Mouse (Mus musculus) lung, embryonic 14.5 days (tissue): Measurements from ENCODE around the gene March4. TPM values are rescaled to one million over a fixed set of nuclear protein-coding genes. Genes with fewer than 3 reads are reported as not detected.

Experiments used
- ATAC-seq: fragments of 200-750 bp; cut with Nextera tagmentation; 2 replicates; pipeline ENCODE4 v1.8.0; 2017; ENCODE audit warnings: mild to moderate bottlenecking, moderate TSS enrichment, moderate library complexity; ENCODE audit not compliant: insufficient read depth
- DNase-seq: peaks from one replicate; pipeline ENCODE4 v3.0.0-alpha.2; 2015
- H3K27ac ChIP-seq: fragments of 300-500 bp; sonication (generic); 2 replicates; pipeline ENCODE4 v1.5.1; 2014; ENCODE audit warnings: low read depth, mild to moderate bottlenecking, moderate library complexity
- H3K27me3 ChIP-seq: fragments of 300-500 bp; sonication (generic); 2 replicates; pipeline ENCODE4 v1.6.1; 2014; ENCODE audit warnings: low read length, control low read depth; ENCODE audit not compliant: insufficient read depth
- H3K36me3 ChIP-seq: fragments of 300-500 bp; sonication (generic); 2 replicates; pipeline ENCODE4 v1.6.1; 2014; ENCODE audit warnings: control low read depth; ENCODE audit not compliant: insufficient read depth
- H3K4me1 ChIP-seq: fragments of 300-500 bp; sonication (generic); 2 replicates; pipeline ENCODE4 v1.6.1; 2014; ENCODE audit warnings: antibody characterized with exemption, control low read depth; ENCODE audit not compliant: insufficient read depth
- H3K4me2 ChIP-seq: fragments of 300-500 bp; sonication (generic); 2 replicates; pipeline ENCODE4 v1.6.1; 2014; ENCODE audit warnings: mild to moderate bottlenecking
- H3K4me3 ChIP-seq: fragments of 300-500 bp; sonication (generic); 2 replicates; pipeline ENCODE4 v1.5.1; 2014; ENCODE audit warnings: low read depth, low read length
- H3K9ac ChIP-seq: fragments of 300-500 bp; sonication (generic); 2 replicates; pipeline ENCODE4 v1.6.1; 2014
- H3K9me3 ChIP-seq: fragments of 300-500 bp; sonication (generic); 2 replicates; pipeline ENCODE4 v1.6.1; 2016; ENCODE audit warnings: low read depth, low read length, control low read depth
- CTCF ChIP-seq: IDR thresholded peaks from 2 replicates; pipeline ENCODE4 v1.5.1; 2016; ENCODE audit warnings: antibody characterized with exemption, low read depth
- WGBS: fragments of 180-500 bp; shearing (Covaris S2); extraction: QIAGEN DNeasy Blood & Tissue Kit; methylation state at CpG from one replicate; pipeline ENCODE4 v1.1.7; 2014; 5-methylcytosine and 5-hydroxymethylcytosine counted together
- polyA plus RNA-seq: library from polyadenylated mRNA; unstranded; fragments of >200 nt; fragmentation: Nextera tagmentation; extraction: Ambion mirVana; gene quantifications from 2 replicates; pipeline ENCODE4 v1.2.1, GENCODE M21; 2014

Gene March4
- polyA plus RNA-seq, 1 experiment from 2014 or later, result not detected

GRCm38 (mm10) chr1:72497609-72498008 lies 39.1 kb downstream of the March4 start:
- Histone ChIP-seq H3K9ac (no peak overlapping the region), H3K36me3 (no peaks in the 10 kb centered on the region), H3K27ac (no peak overlapping the region), H3K4me2 (no peak overlapping the region), H3K4me3 (no peak overlapping the region), H3K4me1 (no peaks in the 10 kb centered on the region), H3K9me3 (no peaks in the 10 kb centered on the region), H3K27me3 (no peaks in the 10 kb centered on the region)
- ATAC-seq, result no peak
- no peak for TF ChIP-seq CTCF
- WGBS, result 84% methylated on average over 5 of the region's 5 CpGs
- no peak for DNase-seq

DNA sequence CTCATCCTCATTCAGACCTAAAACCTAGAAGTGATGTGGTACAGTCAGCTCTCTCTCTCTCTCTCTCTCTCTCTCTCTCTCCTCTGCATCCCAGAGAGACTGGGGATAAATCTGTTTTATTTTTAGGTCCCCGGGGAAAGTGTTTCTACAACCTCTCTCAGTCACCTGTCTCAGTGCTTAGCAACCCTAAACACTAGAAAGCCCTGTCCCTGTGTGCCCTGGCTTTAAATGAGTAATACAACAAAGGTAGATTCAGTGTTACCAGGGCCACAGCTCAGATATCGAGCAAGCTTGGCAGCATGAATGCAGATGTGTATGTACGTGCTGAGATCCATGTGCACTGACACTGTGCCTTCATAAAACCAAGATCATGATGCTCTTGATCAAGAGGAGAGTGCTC lies 43.3 kb downstream of the March4 start:
- no peak for ATAC-seq
- Histone ChIP-seq H3K9me3 (no peaks in the 10 kb centered on the region), H3K4me1 (no peaks in the 10 kb centered on the region), H3K36me3 (no peaks in the 10 kb centered on the region), H3K27me3 (no peaks in the 10 kb centered on the region), H3K4me2 (no peak overlapping the region), H3K4me3 (no peak overlapping the region), H3K27ac (no peak overlapping the region), H3K9ac (no peak overlapping the region)
- 77% methylated on average over 3 of the region's 3 CpGs for WGBS
- TF ChIP-seq CTCF, result no peak
- DNase-seq, result no peak

DNA sequence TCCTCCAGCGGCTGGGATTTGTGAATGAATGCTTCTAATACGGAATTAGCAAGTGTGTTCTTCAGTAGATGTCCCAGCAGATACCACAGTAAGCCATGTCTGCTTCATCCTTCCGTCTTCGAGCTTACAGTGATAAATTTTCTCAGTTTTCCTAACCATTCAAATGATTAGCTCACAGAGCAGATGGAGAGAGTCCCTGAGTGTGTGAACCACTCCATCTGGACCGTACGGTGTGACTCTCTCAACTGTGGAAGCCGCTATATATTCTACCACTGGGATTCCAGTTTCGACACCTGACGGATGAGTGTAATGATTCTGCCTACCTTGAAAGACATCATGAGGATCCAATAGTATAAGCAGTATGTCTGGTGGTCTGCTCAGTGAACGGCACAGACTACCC lies 44.1 kb downstream of the March4 start:
- no peak for TF ChIP-seq CTCF
- Histone ChIP-seq H3K9me3 (no peaks in the 10 kb centered on the region), H3K4me1 (no peaks in the 10 kb centered on the region), H3K4me3 (no peak overlapping the region), H3K27ac (no peak overlapping the region), H3K9ac (no peak overlapping the region), H3K4me2 (no peak overlapping the region), H3K27me3 (no peaks in the 10 kb centered on the region), H3K36me3 (no peaks in the 10 kb centered on the region)
- ATAC-seq (no peak), DNase-seq (no peak)
- 84% methylated on average over 10 of the region's 10 CpGs for WGBS

- DNase-seq (peak; percentile 3), ATAC-seq (no peak)
- no peaks in the 10 kb centered on the region for H3K36me3 ChIP-seq
- no peaks in the 10 kb centered on the region for H3K9me3 ChIP-seq
- no peak overlapping the region for H3K27ac ChIP-seq
- no peak overlapping the region for H3K9ac ChIP-seq
- no peak overlapping the region for H3K4me3 ChIP-seq
- H3K4me2 ChIP-seq, result no peak overlapping the region
- no peaks in the 10 kb centered on the region for H3K4me1 ChIP-seq
- 59% methylated on average over 5 of the region's 5 CpGs for WGBS
- no peak for TF ChIP-seq CTCF
- H3K27me3 ChIP-seq, result no peaks in the 10 kb centered on the region
These were observed 45.4 kb downstream of the March4 start for GRCm38 (mm10) chr1:72491307-72491706.

DNA sequence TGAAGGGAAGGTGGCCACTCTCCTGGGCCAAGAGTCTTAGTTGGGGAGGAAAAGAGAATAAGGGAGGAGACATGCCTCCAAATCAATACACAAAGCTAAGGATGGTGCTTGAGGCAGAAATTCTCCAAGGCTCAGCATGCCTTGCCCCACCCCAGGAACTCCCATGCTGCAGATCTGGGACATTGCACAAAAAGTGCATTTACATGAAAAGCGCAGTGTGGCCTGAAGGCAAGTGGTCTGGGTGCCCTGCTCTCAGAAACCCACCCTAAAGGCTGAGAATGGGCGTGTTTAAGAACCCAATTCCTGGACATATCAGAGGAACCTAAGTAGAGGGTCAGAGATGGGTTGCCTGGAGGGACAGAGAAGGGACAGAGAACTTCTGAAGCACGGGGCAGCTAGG lies 45.9 kb downstream of the March4 start:
- no peak for ATAC-seq
- WGBS, result 61% methylated on average over 3 of the region's 3 CpGs
- no peak overlapping the region for H3K4me3 ChIP-seq
- H3K27me3 ChIP-seq, result no peaks in the 10 kb centered on the region
- DNase-seq, result no peak
- H3K9me3 ChIP-seq, result no peaks in the 10 kb centered on the region
- H3K36me3 ChIP-seq, result no peaks in the 10 kb centered on the region
- H3K9ac ChIP-seq, result no peak overlapping the region
- TF ChIP-seq CTCF, result no peak
- H3K27ac ChIP-seq, result no peak overlapping the region
- H3K4me2 ChIP-seq, result no peak overlapping the region
- H3K4me1 ChIP-seq, result no peaks in the 10 kb centered on the region

- no peaks in the 10 kb centered on the region for H3K36me3 ChIP-seq
- no peak overlapping the region for H3K4me2 ChIP-seq
- no peak overlapping the region for H3K27ac ChIP-seq
- ATAC-seq, result no peak
- H3K9me3 ChIP-seq, result no peaks in the 10 kb centered on the region
- H3K9ac ChIP-seq, result no peak overlapping the region
- no peak for DNase-seq
- H3K27me3 ChIP-seq, result no peaks in the 10 kb centered on the region
- H3K4me3 ChIP-seq, result no peak overlapping the region
- H3K4me1 ChIP-seq, result no peaks in the 10 kb centered on the region
- WGBS, result 8% methylated on average over 8 of the region's 8 CpGs
- TF ChIP-seq CTCF, result no peak
These were observed 46.5 kb downstream of the March4 start for GRCm38 (mm10) chr1:72490193-72490592.

- no peak for ATAC-seq
These were observed 60.1 kb downstream of the March4 start for GRCm38 (mm10) chr1:72476594-72476993.

GRCm38 (mm10) chr1:72469075-72469474 lies 67.7 kb downstream of the March4 start:
- Histone ChIP-seq H3K4me3 (no peak overlapping the region), H3K36me3 (no peaks in the 10 kb centered on the region), H3K9me3 (no peaks in the 10 kb centered on the region), H3K27ac (no peak overlapping the region), H3K4me1 (no peaks in the 10 kb centered on the region), H3K9ac (no peak overlapping the region), H3K4me2 (no peak overlapping the region), H3K27me3 (no peaks in the 10 kb centered on the region)
- ATAC-seq (no peak), DNase-seq (no peak)
- 81% methylated on average over 2 of the region's 2 CpGs for WGBS
- no peak for TF ChIP-seq CTCF

More at GRCm38 (mm10) chr1:72476594-72476993, 60.1 kb downstream of the March4 start:
- Histone ChIP-seq H3K9ac (no peak overlapping the region), H3K27me3 (no peaks in the 10 kb centered on the region), H3K4me3 (no peak overlapping the region), H3K9me3 (no peaks in the 10 kb centered on the region), H3K36me3 (no peaks in the 10 kb centered on the region), H3K4me1 (no peaks in the 10 kb centered on the region), H3K27ac (no peak overlapping the region), H3K4me2 (no peak overlapping the region)
- DNase-seq, result no peak
- 72% methylated on average over 2 of the region's 2 CpGs for WGBS
- TF ChIP-seq CTCF, result no peak
